Mouse (Mus musculus): Measurements from ENCODE around the gene Exoc6b.

The Exoc6b gene

DNA sequence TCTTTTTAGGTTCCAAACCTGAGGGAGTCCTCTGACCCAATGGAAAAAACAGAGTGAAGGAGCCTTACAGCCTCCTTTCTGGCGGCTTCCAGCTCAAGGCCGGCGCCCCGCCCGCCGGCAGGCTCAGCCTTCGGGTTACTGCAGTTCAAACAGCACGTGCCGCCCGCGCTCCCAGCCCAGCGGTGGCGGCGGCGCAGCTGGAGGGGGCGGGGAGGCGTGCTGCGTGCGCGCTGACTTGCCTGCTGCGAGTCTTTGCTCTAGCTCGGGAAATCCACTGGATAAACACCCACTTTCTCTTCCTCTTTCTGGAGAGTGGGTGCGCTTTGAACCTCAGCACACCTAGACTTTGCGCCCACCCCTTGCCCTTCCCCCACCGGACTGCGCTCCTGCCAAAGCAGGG is 485.9 kb downstream of the Exoc6b start:
- DNase-seq, result peak; percentile 70

- DNase-seq, result no peak
Measured at GRCm38 (mm10) chr6:84582826-84583225, 486.5 kb downstream of the Exoc6b start.

GRCm38 (mm10) chr6:84581833-84582445 is 487.4 kb downstream of the Exoc6b start:
- no peak for DNase-seq

DNA sequence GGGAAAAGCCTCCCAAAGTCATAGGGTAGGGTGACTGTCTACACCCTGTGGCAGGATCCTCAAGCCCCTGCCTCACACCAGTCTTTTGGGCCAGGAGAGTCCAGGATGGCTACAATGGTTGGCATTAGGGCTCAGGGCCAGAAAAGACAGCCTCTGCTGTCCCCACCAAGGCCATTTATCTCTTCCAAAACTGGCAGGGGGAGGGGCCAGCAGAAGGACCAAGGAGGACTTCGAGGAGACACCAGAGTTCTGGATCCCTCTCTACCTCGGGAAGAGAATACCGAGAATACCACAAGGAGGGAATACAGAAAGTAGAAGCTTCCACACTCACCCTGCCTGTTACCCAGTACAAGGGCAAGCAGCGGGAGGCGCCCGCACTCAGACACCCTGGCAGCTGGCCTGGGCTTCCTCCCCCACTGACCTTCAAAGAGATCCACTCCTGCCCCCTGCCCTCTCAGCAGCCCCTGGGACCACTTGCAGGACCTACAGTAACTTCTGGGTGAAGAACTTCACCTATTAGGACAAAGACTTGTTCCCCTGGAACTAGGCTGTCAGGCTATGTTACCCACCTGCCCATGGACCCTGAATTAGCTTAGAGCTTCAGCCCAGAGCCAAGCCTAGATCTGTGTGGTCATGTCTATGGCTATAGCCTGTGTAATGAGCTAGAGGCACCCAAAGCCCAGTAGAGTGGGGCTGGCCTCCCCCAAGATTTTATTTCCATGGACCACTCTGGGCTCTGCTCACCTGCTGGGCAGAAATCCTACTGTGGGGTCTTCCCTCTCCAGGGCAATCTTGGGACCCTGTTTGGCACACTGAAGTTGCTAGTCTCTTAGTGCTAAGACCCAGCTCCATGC is 488.1 kb downstream of the Exoc6b start:
- DNase-seq, result no peak

DNA sequence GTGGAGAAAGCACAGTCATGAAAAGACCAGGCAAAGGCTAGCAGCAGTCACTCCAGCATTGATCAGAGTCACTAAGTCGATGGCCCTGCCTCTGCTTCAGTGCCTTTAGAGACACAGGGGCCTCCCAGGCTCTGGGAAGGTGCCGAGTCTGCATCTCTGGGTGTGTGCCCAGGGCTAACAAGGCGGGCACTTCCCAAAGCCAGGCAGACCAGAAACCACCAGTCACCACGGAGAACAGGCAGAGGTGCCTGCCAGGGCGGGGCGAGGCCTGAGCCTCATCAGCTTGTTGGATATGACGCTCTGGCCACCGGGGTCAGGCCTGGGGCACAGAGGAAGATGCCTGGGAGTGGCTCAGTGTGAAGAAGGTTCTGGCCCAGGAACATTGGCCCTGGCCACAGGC is 489.8 kb downstream of the Exoc6b start:
- no peak for DNase-seq

DNA sequence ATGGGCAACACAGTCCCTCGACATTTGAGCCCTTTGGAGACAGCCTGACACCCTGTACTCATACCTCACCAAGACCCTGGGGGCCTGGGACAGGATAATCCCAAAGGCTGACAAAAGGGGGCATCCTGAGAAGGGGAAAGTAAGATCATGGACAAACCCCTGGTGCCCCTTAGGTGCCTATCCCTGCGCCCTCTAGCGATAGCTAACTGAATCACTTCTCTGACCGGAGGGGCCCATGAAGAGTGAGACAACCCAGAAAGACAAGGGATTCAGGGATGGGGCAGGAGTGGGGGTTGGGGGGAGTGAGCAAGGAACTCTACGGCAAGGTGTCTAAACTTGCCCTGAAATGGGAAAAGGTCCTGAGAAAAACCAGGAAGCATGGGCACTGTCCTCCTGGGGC is 490.4 kb downstream of the Exoc6b start:
- DNase-seq, result peak; percentile 28

DNA sequence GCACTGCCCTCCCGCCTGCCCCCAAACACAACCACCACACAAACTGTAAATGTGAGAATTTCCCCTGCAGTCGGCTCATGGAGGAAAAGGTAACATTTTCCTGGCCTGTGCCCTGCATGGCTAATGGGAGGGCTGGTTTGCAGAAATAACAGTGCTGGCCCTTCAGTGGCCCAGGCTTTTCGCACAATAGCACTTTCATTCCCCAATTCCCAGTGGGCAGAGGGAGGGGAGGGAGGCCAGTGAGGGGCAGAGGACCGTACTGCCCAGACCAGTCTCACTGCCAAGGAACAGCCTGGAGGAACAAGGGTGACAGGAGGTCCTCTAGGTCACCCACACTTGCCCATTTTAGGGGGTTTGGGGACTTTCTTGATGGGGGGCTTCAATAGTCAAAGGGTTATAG is 491.4 kb downstream of the Exoc6b start:
- DNase-seq, result no peak

- no peak for DNase-seq
Measured at GRCm38 (mm10) chr6:84573905-84574660, 495.2 kb downstream of the Exoc6b start.

- DNase-seq, result no peak
Measured at GRCm38 (mm10) chr6:84570039-84570438, 499.3 kb downstream of the Exoc6b start.

DNA sequence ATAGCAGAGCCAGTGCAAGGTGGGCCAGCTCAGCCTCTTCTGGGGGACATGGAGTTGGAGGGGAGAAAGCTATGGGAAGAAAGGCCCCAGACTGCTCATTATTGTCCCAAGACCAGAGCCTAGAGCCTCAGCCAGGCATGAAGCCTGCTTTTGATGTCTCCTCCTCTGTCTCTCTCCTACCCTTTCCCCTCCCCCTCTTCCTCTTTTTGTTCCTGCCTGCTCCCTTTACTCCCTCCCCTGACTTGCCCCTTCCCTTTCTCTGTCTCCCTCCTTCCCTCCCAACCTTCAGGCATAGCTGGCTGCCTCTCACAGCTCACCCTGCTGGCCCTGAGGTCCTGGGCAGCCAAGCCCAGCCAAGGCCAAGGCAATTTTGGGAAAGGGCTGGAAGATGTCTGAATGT is 499.7 kb downstream of the Exoc6b start:
- DNase-seq, result no peak

- no peak for DNase-seq
Measured at GRCm38 (mm10) chr6:84568880-84569279, 500.4 kb downstream of the Exoc6b start.

Measured in thymus, postnatal 25 days (tissue).